In genomic region chr11:5897230-5897629, GRCm38 (mm10) we compare ENCODE assay signal across 15 mouse cellular contexts. TPM values are rescaled to one million over a fixed set of nuclear protein-coding genes. Genes with fewer than 3 reads are reported as not detected.
DNase-seq lines count a peak whose midpoint lies in the region; ATAC-seq and TF ChIP-seq lines count a peak whose summit lies in the region.
"Had no signal": no experiment of that assay in that cellular context is flagged by ENCODE, and none has a peak within 500 bp of the region (broad histone marks: within the 10 kb centered on the region; RNA-seq: fewer than 3 reads in every experiment).

No protein-coding gene starts in this region.

- H3K4me1 ChIP-seq in kidney, embryonic 15.5 days: peaks cover 61% of the 10 kb centered on the region
- peaks cover 5% of the 10 kb centered on the region; the same call in 1 of the 2 replicates for H3K4me1 ChIP-seq in thymus, adult 2 months (replicated peaks; ENCODE audit: control insufficient read depth, insufficient read depth, low read length)
- peaks cover 31% of the 10 kb centered on the region for H3K4me1 ChIP-seq in stomach, embryonic 16.5 days (ENCODE audit: control insufficient read depth, insufficient read depth, low read length)

- H3K36me3 ChIP-seq in kidney, embryonic 15.5 days: no peaks in the 10 kb centered on the region
- H3K36me3 ChIP-seq in thymus, adult 2 months (ENCODE audit: control insufficient read depth, insufficient read depth, low read length): no peaks in the 10 kb centered on the region
- no peaks in the 10 kb centered on the region for H3K36me3 ChIP-seq in stomach, embryonic 16.5 days (ENCODE audit: control insufficient read depth, insufficient read depth, low read length)

- ATAC-seq in CD4-positive, CD25-positive, alpha-beta regulatory T cell, adult 4 months: no peak
- no peak for ATAC-seq in kidney, embryonic 15.5 days (replicated peaks; ENCODE audit: low FRiP score)
- no peak for ATAC-seq in stomach, embryonic 16.5 days (ENCODE audit: insufficient read depth, low FRiP score)
- ATAC-seq: hindbrain, embryonic 16.5 days; Patski had no signal

- no peak for TF ChIP-seq POLR2A in thymus, adult 2 months (IDR thresholded peaks at IDR 0.05; ENCODE audit: control insufficient read depth, extremely low read depth, insufficient read depth, low read length, poor library complexity)

- no peak for TF ChIP-seq CTCF in thymus, adult 2 months (IDR thresholded peaks at IDR 0.05; ENCODE audit: borderline replicate concordance, control insufficient read depth, extremely low read depth, insufficient read depth, low read length, poor library complexity)

- WGBS in kidney, embryonic 15.5 days: 20% methylated on average over 16 of the region's 16 CpGs
- 25% methylated on average over 16 of the region's 16 CpGs for WGBS in thymus, adult 2 months
- WGBS in stomach, embryonic 16.5 days: 22% methylated on average over 16 of the region's 16 CpGs

- no peaks in the 10 kb centered on the region for H3K9me3 ChIP-seq in kidney, embryonic 15.5 days (replicated peaks)
- no peaks in the 10 kb centered on the region for H3K9me3 ChIP-seq in stomach, embryonic 16.5 days (replicated peaks; ENCODE audit: control insufficient read depth, low read length)

- H3K27me3 ChIP-seq in kidney, embryonic 15.5 days: peaks cover 24% of the 10 kb centered on the region
- H3K27me3 ChIP-seq in thymus, adult 2 months (ENCODE audit: control insufficient read depth, insufficient read depth, low read length): no peaks in the 10 kb centered on the region
- no peaks in the 10 kb centered on the region for H3K27me3 ChIP-seq in stomach, embryonic 16.5 days (ENCODE audit: control insufficient read depth, insufficient read depth, low read length)
- H3K27me3 ChIP-seq: Patski had no signal

- no peak overlapping the region for H3K9ac ChIP-seq in kidney, embryonic 15.5 days
- peak overlapping the region; percentile 45; the same call in 1 of the 2 replicates for H3K9ac ChIP-seq in stomach, embryonic 16.5 days (ENCODE audit: low read length)

- H3K4me3 ChIP-seq in kidney, embryonic 15.5 days (replicated peaks): no peak overlapping the region
- H3K4me3 ChIP-seq in thymus, adult 2 months (ENCODE audit: control insufficient read depth, insufficient read depth, low read length): no peak overlapping the region
- no peak overlapping the region for H3K4me3 ChIP-seq in stomach, embryonic 16.5 days (replicated peaks; ENCODE audit: low read length)

- DNase-seq in CD4-positive, CD25-positive, alpha-beta regulatory T cell, adult 2 months (ENCODE audit: low read depth, low spot score): peak; percentile 14
- no peak for DNase-seq in kidney, adult 11 months
- peak; percentile 16 for DNase-seq in thymus, postnatal 14 days
- DNase-seq in thymus, adult 2 months: no peak
- no peak for DNase-seq in right cerebral cortex, postnatal 36 days (ENCODE audit: low spot score in 2 of 2)
- DNase-seq: adrenal gland, postnatal 36 days; cerebellum, adult 11-12 months; layer of hippocampus, postnatal 36 days; lung, adult 2 months had no signal

- H3K4me2 ChIP-seq in kidney, embryonic 15.5 days: peak overlapping the region; percentile 32; the same call in 1 of the 2 replicates
- H3K4me2 ChIP-seq in stomach, embryonic 16.5 days (ENCODE audit: low read depth, low read length): peak overlapping the region; percentile 35; the same call in 1 of the 2 replicates

- no peak overlapping the region for H3K27ac ChIP-seq in kidney, embryonic 15.5 days
- H3K27ac ChIP-seq in thymus, adult 2 months (ENCODE audit: control insufficient read depth, insufficient read depth, low read length): no peak overlapping the region
- H3K27ac ChIP-seq in stomach, embryonic 16.5 days (ENCODE audit: low read length): peak overlapping the region; percentile 50; the same call in 1 of the 2 replicates

RNA-seq across cellular contexts. Expression of gene Myl7, which starts 1.4 kb away (rescaled TPM):
- polyA plus RNA-seq in CD4-positive, CD25-positive, alpha-beta regulatory T cell, adult 4 months (2017; shearing (Covaris generic)): not detected
- 3.9 and 5.8 TPM in 2 replicates for polyA plus RNA-seq in kidney, embryonic 15.5 days (2015; fragmentation: Nextera tagmentation; extraction: Ambion mirVana)
- polyA plus RNA-seq in thymus, adult 2 months (2012; rRNA removed): 19.3 and 68.0 TPM in 2 replicates
- polyA plus RNA-seq in stomach, embryonic 16.5 days (2015; fragmentation: Nextera tagmentation; extraction: Ambion mirVana): 32.4 and 43.0 TPM in 2 replicates
- polyA plus RNA-seq: hindbrain, embryonic 16.5 days; midbrain, postnatal 0 days; Patski had no signal

RNA-seq across cellular contexts. Expression of gene Pold2, which starts 19.1 kb away (rescaled TPM):
- 10 to 100 TPM; 29.7 to 67.2 TPM for polyA plus RNA-seq in CD4-positive, CD25-positive, alpha-beta regulatory T cell, adult 4 months (2017; shearing (Covaris generic))
- 133 and 141 TPM in 2 replicates for polyA plus RNA-seq in kidney, embryonic 15.5 days (2015; fragmentation: Nextera tagmentation; extraction: Ambion mirVana)
- polyA plus RNA-seq in thymus, adult 2 months (2012; rRNA removed): 309 and 345 TPM in 2 replicates
- polyA plus RNA-seq in stomach, embryonic 16.5 days (2015; fragmentation: Nextera tagmentation; extraction: Ambion mirVana): 112 and 116 TPM in 2 replicates

RNA-seq across cellular contexts. Expression of gene Aebp1, which starts 35.5 kb away (rescaled TPM):
- under 1 TPM; 0.35 to 0.51 TPM for polyA plus RNA-seq in CD4-positive, CD25-positive, alpha-beta regulatory T cell, adult 4 months (2017; shearing (Covaris generic))
- polyA plus RNA-seq in kidney, embryonic 15.5 days (2015; fragmentation: Nextera tagmentation; extraction: Ambion mirVana): 39.0 and 52.1 TPM in 2 replicates
- 18.5 and 22.9 TPM in 2 replicates for polyA plus RNA-seq in thymus, adult 2 months (2012; rRNA removed)
- 50.6 and 56.1 TPM in 2 replicates for polyA plus RNA-seq in stomach, embryonic 16.5 days (2015; fragmentation: Nextera tagmentation; extraction: Ambion mirVana)

RNA-seq across cellular contexts. Expression of gene Gck, which starts 52.7 kb away (rescaled TPM):
- polyA plus RNA-seq in CD4-positive, CD25-positive, alpha-beta regulatory T cell, adult 4 months (2017; shearing (Covaris generic)): not detected
- polyA plus RNA-seq in kidney, embryonic 15.5 days (2015; fragmentation: Nextera tagmentation; extraction: Ambion mirVana): 1.3 and 2.0 TPM in 2 replicates
- 0.58 and 0.68 TPM in 2 replicates for polyA plus RNA-seq in thymus, adult 2 months (2012; rRNA removed)
- polyA plus RNA-seq in stomach, embryonic 16.5 days (2015; fragmentation: Nextera tagmentation; extraction: Ambion mirVana): 3.5 and 3.6 TPM in 2 replicates

RNA-seq across cellular contexts. Expression of gene Ykt6, which starts 58.3 kb away (rescaled TPM):
- polyA plus RNA-seq in CD4-positive, CD25-positive, alpha-beta regulatory T cell, adult 4 months (2017; shearing (Covaris generic)): 10 to 100 TPM; 28.1 to 31.5 TPM
- 52.9 and 57.3 TPM in 2 replicates for polyA plus RNA-seq in kidney, embryonic 15.5 days (2015; fragmentation: Nextera tagmentation; extraction: Ambion mirVana)
- polyA plus RNA-seq in thymus, adult 2 months (2012; rRNA removed): 85.8 and 101 TPM in 2 replicates
- polyA plus RNA-seq in stomach, embryonic 16.5 days (2015; fragmentation: Nextera tagmentation; extraction: Ambion mirVana): 56.2 and 58.1 TPM in 2 replicates

Comparison
In these comparisons a context has a peak if more than half of its experiments do, and no peak if none do; other contexts are left out.
1. DNase-seq: peak in CD4-positive, CD25-positive, alpha-beta regulatory T cell, adult 2 months (single experiment) and thymus, postnatal 14 days (single experiment); none in kidney, adult 11 months (single experiment), thymus, adult 2 months (single experiment) and right cerebral cortex, postnatal 36 days (0 of 2).
2. RNA of gene Aebp1, which starts 35.5 kb away (polyA plus RNA-seq): 39.0 to 52.1 TPM in kidney, embryonic 15.5 days, 50.6 to 56.1 TPM in stomach, embryonic 16.5 days and 18.5 to 22.9 TPM in thymus, adult 2 months; 0.35 to 0.51 TPM in CD4-positive, CD25-positive, alpha-beta regulatory T cell, adult 4 months; every median in the first group is over 10 times any median in the second.